Mouse (Mus musculus): ENCODE measurements around the gene A630023A22Rik. TPM values are rescaled to one million over a fixed set of nuclear protein-coding genes. Genes with fewer than 3 reads are reported as not detected.

A630023A22Rik gene
- polyA plus RNA-seq, 1 experiment from 2014 or later: not detected

DNA sequence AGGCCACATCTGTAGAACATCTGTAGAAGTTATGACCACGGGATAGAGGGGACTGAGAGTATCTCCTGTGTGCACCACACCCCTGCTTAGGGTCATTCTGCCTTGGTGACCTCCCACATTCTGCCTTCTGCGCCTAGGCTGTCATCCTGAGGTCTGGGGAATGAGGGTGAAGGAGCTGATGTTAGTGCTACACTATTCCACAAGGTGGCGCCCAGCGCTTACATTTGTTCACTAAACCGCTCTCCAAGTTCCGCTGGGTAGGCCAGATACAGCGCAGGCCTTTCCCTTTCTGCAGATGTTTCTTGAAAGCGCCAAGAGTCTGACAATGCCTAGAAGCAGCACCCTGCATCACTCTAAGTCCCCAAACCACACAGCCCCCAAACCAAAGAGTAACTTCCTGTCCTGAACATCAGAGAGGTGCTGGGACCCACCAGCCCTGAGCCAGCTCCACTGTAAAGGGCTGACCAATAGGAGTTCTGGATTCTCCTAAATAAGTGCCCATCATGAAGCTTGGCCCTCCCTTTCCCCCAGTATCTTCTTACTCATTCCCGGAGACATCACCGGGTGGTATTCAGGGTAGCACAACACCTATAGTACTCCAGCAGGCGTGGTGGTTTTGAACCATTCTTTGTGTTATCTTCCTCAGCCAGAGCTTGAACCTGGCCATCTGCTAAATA lies 22.1 kb downstream of the A630023A22Rik start:
- Histone ChIP-seq H3K27ac (no peak overlapping the region), H3K4me1 (peaks cover 4% of the 10 kb centered on the region; the same call in 1 of the 2 replicates), H3K4me2 (no peak overlapping the region), H3K4me3 (no peak overlapping the region), H3K9me3 (no peaks in the 10 kb centered on the region), H3K27me3 (no peaks in the 10 kb centered on the region), H3K36me3 (no peaks in the 10 kb centered on the region), H3K9ac (0 out of 2 replicates have a peak overlapping the region, but pooled peaks have one; percentile 33)
- ATAC-seq (ENCODE audit: insufficient number of reproducible peaks, insufficient read depth, low FRiP score, low TSS enrichment, low read depth): no peak
- WGBS: 11% methylated on average over 11 of the region's 11 CpGs

- ATAC-seq (ENCODE audit: insufficient number of reproducible peaks, insufficient read depth, low FRiP score, low TSS enrichment, low read depth): no peak
- H3K27ac ChIP-seq: no peak overlapping the region
- H3K4me2 ChIP-seq: no peak overlapping the region
- no peak overlapping the region for H3K9ac ChIP-seq
- no peaks in the 10 kb centered on the region for H3K9me3 ChIP-seq
- WGBS: 74% methylated on average over 4 of the region's 4 CpGs
- H3K4me1 ChIP-seq: peaks cover 4% of the 10 kb centered on the region; the same call in 1 of the 2 replicates
- no peaks in the 10 kb centered on the region for H3K36me3 ChIP-seq
- no peaks in the 10 kb centered on the region for H3K27me3 ChIP-seq
- H3K4me3 ChIP-seq: no peak overlapping the region
These were observed 24.3 kb downstream of the A630023A22Rik start for GRCm38 (mm10) chr14:34078293-34078692.

DNA sequence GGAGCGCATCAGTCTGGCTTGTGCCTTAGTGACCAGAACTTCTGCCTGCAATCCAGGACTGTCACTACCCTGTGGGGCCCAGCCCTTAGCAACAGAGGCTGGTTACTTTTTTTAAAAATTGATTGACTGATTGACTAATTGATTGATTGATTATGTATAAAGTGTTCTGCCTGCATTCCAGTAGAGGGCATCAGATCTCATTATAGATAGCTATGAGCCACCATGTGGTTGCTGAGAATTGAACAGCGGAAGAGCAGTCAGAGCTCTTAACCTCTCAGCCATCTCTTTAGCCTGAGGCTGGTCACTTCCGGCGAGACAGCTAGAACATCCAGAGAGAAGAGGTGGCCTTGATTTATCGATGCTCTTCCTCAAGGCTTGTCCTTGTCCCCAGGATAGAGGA lies 25.3 kb downstream of the A630023A22Rik start:
- no peak overlapping the region for H3K4me2 ChIP-seq
- no peak overlapping the region for H3K4me3 ChIP-seq
- no peak for ATAC-seq (ENCODE audit: insufficient number of reproducible peaks, insufficient read depth, low FRiP score, low TSS enrichment, low read depth)
- H3K36me3 ChIP-seq: no peaks in the 10 kb centered on the region
- no peak overlapping the region for H3K27ac ChIP-seq
- no peaks in the 10 kb centered on the region for H3K9me3 ChIP-seq
- 50% methylated on average over 5 of the region's 5 CpGs for WGBS
- no peaks in the 10 kb centered on the region for H3K27me3 ChIP-seq
- no peak overlapping the region for H3K9ac ChIP-seq
- H3K4me1 ChIP-seq: peaks cover 4% of the 10 kb centered on the region; the same call in 1 of the 2 replicates

DNA sequence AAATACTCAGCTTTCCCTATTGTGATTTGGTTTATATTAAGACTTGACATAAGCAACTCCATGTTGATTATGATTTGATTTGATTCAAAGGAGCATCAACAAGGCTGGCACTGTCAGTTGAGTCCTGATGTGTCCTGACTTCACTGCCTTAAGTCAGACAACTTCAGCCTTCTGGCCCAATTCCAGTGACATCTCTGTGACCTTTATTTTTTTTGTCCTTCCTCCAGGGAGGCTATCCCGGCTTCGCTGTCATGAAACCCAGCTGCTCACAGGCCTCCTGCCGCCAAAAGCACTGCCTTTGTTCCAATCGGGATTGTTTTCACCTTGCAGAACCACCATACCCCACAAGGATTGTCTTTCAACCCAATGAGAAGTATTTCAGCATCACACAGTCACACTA lies 27.2 kb downstream of the A630023A22Rik start:
- Histone ChIP-seq H3K9me3 (no peaks in the 10 kb centered on the region), H3K9ac (no peak overlapping the region), H3K4me2 (no peak overlapping the region), H3K36me3 (no peaks in the 10 kb centered on the region), H3K4me1 (0 out of 2 replicates have a peak, but pooled peaks cover under 1% of the 10 kb centered on the region), H3K27ac (no peak overlapping the region), H3K4me3 (no peak overlapping the region), H3K27me3 (no peaks in the 10 kb centered on the region)
- ATAC-seq (ENCODE audit: insufficient number of reproducible peaks, insufficient read depth, low FRiP score, low TSS enrichment, low read depth): no peak
- WGBS: 20% methylated on average over 4 of the region's 4 CpGs

DNA sequence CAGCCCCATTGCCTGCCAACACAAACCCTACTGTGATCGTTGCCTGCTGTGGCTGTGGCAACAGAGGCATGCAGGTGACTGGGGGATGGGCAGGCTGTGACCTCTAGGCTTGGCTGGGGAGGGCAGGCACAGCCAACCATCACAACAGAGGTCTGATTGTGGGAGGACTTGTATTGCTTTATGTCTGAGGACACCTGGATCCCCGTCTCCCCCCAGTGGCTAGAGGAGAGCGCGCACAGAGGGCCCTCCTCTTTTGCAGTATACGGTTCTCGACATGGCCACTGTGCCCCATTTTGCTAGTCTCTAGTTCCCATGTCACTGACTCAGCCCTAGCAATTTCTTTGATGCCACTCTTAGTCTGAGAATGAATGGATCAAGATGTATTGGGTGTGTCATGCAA lies 30.9 kb downstream of the A630023A22Rik start:
- H3K36me3 ChIP-seq: no peaks in the 10 kb centered on the region
- H3K27me3 ChIP-seq: no peaks in the 10 kb centered on the region
- no peak overlapping the region for H3K4me3 ChIP-seq
- no peak overlapping the region for H3K4me2 ChIP-seq
- 49% methylated on average over 6 of the region's 6 CpGs for WGBS
- H3K4me1 ChIP-seq: no peaks in the 10 kb centered on the region
- no peaks in the 10 kb centered on the region for H3K9me3 ChIP-seq
- H3K27ac ChIP-seq: no peak overlapping the region
- ATAC-seq (ENCODE audit: insufficient number of reproducible peaks, insufficient read depth, low FRiP score, low TSS enrichment, low read depth): no peak
- H3K9ac ChIP-seq: no peak overlapping the region

- no peaks in the 10 kb centered on the region for H3K9me3 ChIP-seq
- H3K4me2 ChIP-seq: no peak within 1 kb of the TSS
- H3K36me3 ChIP-seq: no peaks in the 10 kb centered on the region
- no peaks in the 10 kb centered on the region for H3K27me3 ChIP-seq
- H3K9ac ChIP-seq: no peak within 1 kb of the TSS
- H3K4me3 ChIP-seq: no peak within 1 kb of the TSS
- no peak within 1 kb of the TSS for H3K27ac ChIP-seq
- peaks cover 7% of the 10 kb centered on the region; the same call in 1 of the 2 replicates for H3K4me1 ChIP-seq
- WGBS: 91% methylated on average over 6 of the region's 6 CpGs
- ATAC-seq (ENCODE audit: insufficient number of reproducible peaks, insufficient read depth, low FRiP score, low TSS enrichment, low read depth): no peak
These were observed 50.0 kb downstream of the A630023A22Rik start, which contains the start of gene Antxrl for GRCm38 (mm10) chr14:34052516-34052915. Gene Antxrl, plus strand, starts transcription at chr14:34052707.

- Histone ChIP-seq H3K9ac (no peak overlapping the region), H3K9me3 (no peaks in the 10 kb centered on the region), H3K4me3 (no peak overlapping the region), H3K27me3 (no peaks in the 10 kb centered on the region), H3K27ac (no peak overlapping the region), H3K4me2 (no peak overlapping the region), H3K4me1 (peaks cover 7% of the 10 kb centered on the region; the same call in 1 of the 2 replicates), H3K36me3 (no peaks in the 10 kb centered on the region)
- ATAC-seq (ENCODE audit: insufficient number of reproducible peaks, insufficient read depth, low FRiP score, low TSS enrichment, low read depth): 0 out of 2 replicates have a peak, but pooled peaks have one; percentile 6
- 61% methylated on average over 5 of the region's 5 CpGs for WGBS
These were observed 52.3 kb downstream of the A630023A22Rik start for GRCm38 (mm10) chr14:34050101-34050779.

DNA sequence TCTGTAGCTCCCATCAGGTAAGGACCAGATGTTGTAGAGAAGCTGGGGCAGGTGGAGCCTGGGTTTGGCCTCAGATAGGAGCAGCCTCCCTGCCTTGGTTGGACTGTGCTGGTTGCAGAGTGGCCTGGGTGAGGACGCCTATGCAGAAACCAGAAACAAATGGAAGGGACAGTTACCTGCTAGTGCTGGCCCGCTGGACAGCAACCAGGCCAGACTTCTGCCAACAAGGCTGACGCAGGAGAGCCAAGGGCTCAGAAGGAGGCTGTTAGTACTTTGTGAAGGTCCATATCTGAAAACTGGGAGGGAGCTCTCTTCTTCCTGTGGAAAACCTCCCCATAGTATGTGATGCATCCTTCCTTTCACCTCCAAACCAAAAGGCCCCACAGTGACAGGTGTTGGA lies 59.2 kb downstream of the A630023A22Rik start:
- Histone ChIP-seq H3K4me2 (no peak overlapping the region), H3K27me3 (no peaks in the 10 kb centered on the region), H3K36me3 (no peaks in the 10 kb centered on the region), H3K9me3 (no peaks in the 10 kb centered on the region), H3K4me1 (no peaks in the 10 kb centered on the region), H3K4me3 (no peak overlapping the region), H3K27ac (no peak overlapping the region), H3K9ac (no peak overlapping the region)
- ATAC-seq (ENCODE audit: insufficient number of reproducible peaks, insufficient read depth, low FRiP score, low TSS enrichment, low read depth): no peak
- WGBS: 60% methylated on average over 3 of the region's 3 CpGs

GRCm38 (mm10) chr14:34041241-34041640 lies 61.3 kb downstream of the A630023A22Rik start:
- H3K9me3 ChIP-seq: no peaks in the 10 kb centered on the region
- 78% methylated on average over 4 of the region's 4 CpGs for WGBS
- ATAC-seq (ENCODE audit: insufficient number of reproducible peaks, insufficient read depth, low FRiP score, low TSS enrichment, low read depth): no peak
- no peaks in the 10 kb centered on the region for H3K27me3 ChIP-seq
- H3K36me3 ChIP-seq: no peaks in the 10 kb centered on the region
- no peak overlapping the region for H3K9ac ChIP-seq
- no peak overlapping the region for H3K4me2 ChIP-seq
- no peaks in the 10 kb centered on the region for H3K4me1 ChIP-seq
- no peak overlapping the region for H3K4me3 ChIP-seq
- no peak overlapping the region for H3K27ac ChIP-seq

DNA sequence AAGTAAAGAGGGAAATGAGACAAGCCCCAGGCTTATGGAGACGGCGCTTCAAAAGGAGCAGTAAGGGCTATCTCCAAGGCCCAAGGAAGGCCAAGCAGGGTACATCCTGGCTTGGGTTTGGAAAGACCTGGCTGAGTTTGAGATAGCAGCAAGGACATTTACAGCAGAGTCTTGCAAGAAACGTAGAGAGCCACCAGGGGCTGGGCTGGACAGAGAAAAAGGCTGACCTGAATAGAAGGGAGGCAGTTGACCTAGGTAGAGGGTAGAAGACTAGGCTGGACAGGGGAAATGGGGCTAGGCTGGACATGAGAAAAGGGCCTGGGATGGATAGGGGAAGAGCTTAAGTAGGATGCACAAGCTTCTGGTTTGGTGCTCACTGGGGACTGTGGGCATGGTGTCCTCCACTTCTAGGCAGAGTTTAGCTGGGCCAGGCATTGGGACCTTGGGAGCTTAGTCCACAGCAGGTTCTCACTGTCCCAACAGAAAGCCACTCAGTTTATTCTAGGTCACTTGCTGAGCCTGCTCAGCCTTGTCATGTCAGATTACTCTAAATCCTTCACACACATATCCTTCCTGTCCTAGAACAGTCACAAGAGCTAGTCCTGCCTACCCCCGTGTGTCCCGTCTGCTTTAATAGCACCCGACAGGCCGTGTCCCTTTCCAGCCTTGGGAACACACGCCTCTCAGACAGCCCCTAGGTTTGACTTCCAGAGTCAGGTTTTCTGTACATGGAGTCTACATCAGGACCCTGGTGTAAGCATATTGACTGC lies 68.5 kb downstream of the A630023A22Rik start:
- no peak for ATAC-seq (ENCODE audit: insufficient number of reproducible peaks, insufficient read depth, low FRiP score, low TSS enrichment, low read depth)
- Histone ChIP-seq H3K4me2 (no peak overlapping the region), H3K27ac (no peak overlapping the region), H3K27me3 (no peaks in the 10 kb centered on the region), H3K4me3 (no peak overlapping the region), H3K9me3 (no peaks in the 10 kb centered on the region), H3K9ac (no peak overlapping the region), H3K36me3 (no peaks in the 10 kb centered on the region), H3K4me1 (no peaks in the 10 kb centered on the region)
- WGBS: 85% methylated on average over 8 of the region's 8 CpGs

GRCm38 (mm10) chr14:34026710-34027109 lies 75.8 kb downstream of the A630023A22Rik start:
- no peak for ATAC-seq (ENCODE audit: insufficient number of reproducible peaks, insufficient read depth, low FRiP score, low TSS enrichment, low read depth)
- H3K27ac ChIP-seq: no peak overlapping the region
- WGBS: 60% methylated on average over 2 of the region's 2 CpGs
- no peak overlapping the region for H3K9ac ChIP-seq
- H3K4me1 ChIP-seq: no peaks in the 10 kb centered on the region
- 0 out of 2 replicates have a peak, but pooled peaks cover 5% of the 10 kb centered on the region for H3K9me3 ChIP-seq
- no peak overlapping the region for H3K4me2 ChIP-seq
- no peaks in the 10 kb centered on the region for H3K27me3 ChIP-seq
- H3K4me3 ChIP-seq: no peak overlapping the region
- no peaks in the 10 kb centered on the region for H3K36me3 ChIP-seq
